Mouse (Mus musculus) gastrocnemius, adult 8-10 months (tissue): ENCODE measurements around the gene Srpx2. TPM values are rescaled to one million over a fixed set of nuclear protein-coding genes. Genes with fewer than 3 reads are reported as not detected.

ENCODE experiments used
- total RNA-seq, 4 experiments: library from RNA; stranded (reverse); gene quantifications; 2 replicates each; pipeline ENCODE4 v1.2.4; 2022

The Srpx2 gene
- total RNA-seq, 4 experiments from 2014 or later: 1.1 to 2.8 (median 1.8) TPM

Other genes with a start within 250 kb of the Srpx2 start
- 1 to 10 TPM; 2.5 to 3.2 (median 2.6) TPM for gene Pcdh19, start 219.4 kb upstream of the Srpx2 start, total RNA-seq
- 10 to 100 TPM in 1 of 4 experiments, 1 to 10 TPM in 3; 1.8 to 12.0 (median 3.2) TPM for gene Tnmd, start 57.4 kb upstream of the Srpx2 start, total RNA-seq
- gene Tspan6, start 10.0 kb upstream of the Srpx2 start, total RNA-seq: 1 to 10 TPM; 2.1 to 2.6 (median 2.3) TPM
- gene Sytl4, start 73.4 kb downstream of the Srpx2 start, total RNA-seq: under 1 TPM; 0.29 to 0.96 (median 0.81) TPM
- 1 to 10 TPM; 3.7 to 6.9 (median 5.2) TPM for gene Cstf2, start 150.8 kb downstream of the Srpx2 start, total RNA-seq